Mouse (Mus musculus) macrophage (primary cell): ENCODE data around the gene Olfr969. TPM values are rescaled to one million over a fixed set of nuclear protein-coding genes. Genes with fewer than 3 reads are reported as not detected.
"Not testable (repeated sequence)": the region's sequence is repeated elsewhere in the genome, so short reads cannot be mapped to it uniquely, and the experiment has no call there.

Source experiments
- H3K27ac ChIP-seq: fragments of 350-480 bp; formaldehyde crosslinking; 2 replicates; pipeline ENCODE4 v1.9.0; 2021
- H3K36me3 ChIP-seq: fragments of 350-480 bp; formaldehyde crosslinking; 2 replicates; pipeline ENCODE4 v1.9.0; 2021; ENCODE audit errors: inconsistent target
- H3K4me3 ChIP-seq: fragments of 350-480 bp; formaldehyde crosslinking; 2 replicates; pipeline ENCODE4 v1.9.0; 2021; ENCODE audit errors: inconsistent target
- H3K79me2 ChIP-seq: fragments of 350-480 bp; formaldehyde crosslinking; 2 replicates; pipeline ENCODE4 v1.9.0; 2021; ENCODE audit errors: inconsistent target
- WGBS: methylation state at CpG from one replicate; pipeline ENCODE4 v1.1.7; 2026; ENCODE audit warnings: inconsistent platforms; ENCODE audit not compliant: missing documents; 5-methylcytosine and 5-hydroxymethylcytosine counted together
- polyA plus RNA-seq: library from polyadenylated mRNA; stranded (reverse); fragments of 250-400 nt; gene quantifications from 3 replicates; pipeline ENCODE4 v1.2.4, GENCODE M21; 2018; ENCODE audit warnings: inconsistent platforms
- total RNA-seq, 78 experiments: library from RNA; depleted of rRNA; stranded (reverse); fragments of 250-400 nt; gene quantifications; 1 replicate in 9 of 78; 2 replicates in 24 of 78; 3 replicates in 43 of 78; 4 replicates in 2 of 78; pipeline ENCODE4 v1.2.4; 2018; ENCODE audit warnings: inconsistent platforms in 56 of 78

The Olfr969 gene
- not detected for total RNA-seq (2018; cell fraction: chromatin; rRNA removed)
- total RNA-seq (2018; cell fraction: cytosol; rRNA removed), result not detected
- total RNA-seq (2018; cell fraction: nucleus; rRNA removed), result not detected
- polyA plus RNA-seq, result not detected in 3 replicates

DNA sequence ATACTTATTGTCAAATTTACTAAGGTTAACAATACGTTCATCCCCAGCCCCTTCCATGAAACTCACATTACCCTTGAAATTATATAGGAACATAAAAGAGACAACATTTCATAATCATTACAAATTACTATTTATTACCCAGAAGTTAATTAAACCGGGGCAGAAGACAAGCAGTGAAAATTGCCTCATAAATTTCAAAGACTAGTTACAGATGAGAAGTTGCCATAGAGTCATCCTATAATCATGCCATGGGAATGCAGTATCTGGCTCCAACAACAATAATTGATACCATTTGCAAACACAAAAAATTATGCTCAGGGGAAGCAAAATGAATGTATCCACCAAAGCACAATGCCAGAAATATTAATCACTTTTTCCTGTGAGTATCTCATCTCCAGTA is at the start of gene Olfr969:
Gene Olfr969 (plus strand): TSS at position 388 of the 400 bp plus-strand sequence.
- no peak within 1 kb of the TSS for H3K4me3 ChIP-seq
- no peak within 1 kb of the TSS for H3K27ac ChIP-seq
- WGBS, result 76% methylated on average over 2 of the region's 2 CpGs
- H3K79me2 ChIP-seq, result no peaks in the 10 kb centered on the region
- no peaks in the 10 kb centered on the region for H3K36me3 ChIP-seq

DNA sequence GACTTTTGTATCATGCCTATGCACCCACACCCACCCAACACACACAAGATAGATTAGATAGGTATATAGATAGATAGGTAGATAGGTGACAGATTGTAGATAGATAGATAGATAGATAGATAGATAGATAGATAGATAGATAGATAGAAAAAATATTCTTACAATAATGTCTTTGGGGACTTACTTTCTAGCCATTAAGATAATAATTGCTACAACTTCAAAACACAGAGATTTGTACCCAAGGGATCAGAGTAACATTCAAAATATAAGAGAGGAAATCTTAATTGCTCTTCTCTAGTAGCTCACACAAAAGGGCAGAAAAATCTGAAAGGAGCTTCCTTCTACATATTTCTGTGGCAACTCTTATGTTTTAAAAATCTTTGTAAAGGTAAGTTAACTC is 44.8 kb upstream of the Olfr969 start, which contains the start of gene Olfr967:
Gene Olfr967 (plus strand): TSS at position 301 of the 400 bp plus-strand sequence.
- Histone ChIP-seq H3K79me2 (no peaks in the 10 kb centered on the region), H3K36me3 (no peaks in the 10 kb centered on the region), H3K27ac (no peak within 1 kb of the TSS), H3K4me3 (no peak within 1 kb of the TSS)

DNA sequence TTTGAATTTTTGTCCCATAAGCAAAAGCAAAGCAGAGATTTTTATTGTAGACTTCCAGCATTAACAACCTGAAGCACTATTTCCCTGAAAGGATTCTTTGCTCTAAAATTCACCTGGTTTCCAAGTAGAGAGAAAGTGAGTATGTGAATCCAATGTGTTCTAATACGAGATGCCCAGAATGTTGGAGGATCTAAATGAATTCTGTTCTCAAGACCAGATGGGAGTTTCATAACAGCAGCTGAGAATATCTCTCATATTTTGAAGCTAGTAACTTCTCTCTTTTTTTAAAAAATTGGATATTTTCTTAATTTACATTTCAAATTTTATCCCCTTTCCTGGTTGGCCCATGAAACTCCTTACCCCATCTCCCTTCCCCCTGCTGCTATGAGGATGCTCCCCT is 44.3 kb upstream of the Olfr969 start:
- no peak overlapping the region for H3K4me3 ChIP-seq
- no peak overlapping the region for H3K27ac ChIP-seq
- H3K36me3 ChIP-seq, result no peaks in the 10 kb centered on the region
- WGBS, result 100% methylated on average over 1 of the region's 1 CpGs
- no peaks in the 10 kb centered on the region for H3K79me2 ChIP-seq

- 80% methylated on average over 1 of the region's 1 CpGs for WGBS
- Histone ChIP-seq H3K36me3 (no peaks in the 10 kb centered on the region), H3K27ac (no peak within 1 kb of the TSS), H3K4me3 (no peak within 1 kb of the TSS), H3K79me2 (no peaks in the 10 kb centered on the region)
Measured at GRCm38 (mm10) chr9:39783153-39783552, 7.6 kb upstream of the Olfr969 start, which contains the start of gene Olfr968. Gene Olfr968 (minus strand): TSS chr9:39783253.

DNA sequence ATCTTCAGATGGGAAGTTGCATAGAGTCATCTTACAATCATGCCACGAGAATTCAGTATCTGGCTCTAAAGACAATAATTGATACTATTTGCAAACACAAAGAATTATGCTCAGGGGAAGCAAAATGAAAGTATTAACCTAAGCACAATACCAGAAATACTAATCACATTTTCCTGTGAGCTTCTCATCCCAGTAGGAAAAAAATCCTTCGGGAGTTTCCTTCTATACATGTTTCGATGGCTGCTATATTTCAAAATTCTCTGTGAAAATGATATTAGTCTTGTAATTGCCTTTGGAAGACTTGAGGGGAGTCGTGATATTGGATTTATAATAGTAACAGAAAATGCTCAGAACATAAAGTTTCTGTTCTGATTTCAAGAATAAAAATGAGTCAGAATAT is 17.8 kb downstream of the Olfr969 start, which contains the start of gene Olfr970:
Gene Olfr970 (plus strand): TSS at position 301 of the 400 bp plus-strand sequence.
- no peak within 1 kb of the TSS for H3K4me3 ChIP-seq
- WGBS, result 78% methylated on average over 4 of the region's 4 CpGs
- H3K79me2 ChIP-seq, result no peaks in the 10 kb centered on the region
- H3K27ac ChIP-seq, result no peak within 1 kb of the TSS
- no peaks in the 10 kb centered on the region for H3K36me3 ChIP-seq

DNA sequence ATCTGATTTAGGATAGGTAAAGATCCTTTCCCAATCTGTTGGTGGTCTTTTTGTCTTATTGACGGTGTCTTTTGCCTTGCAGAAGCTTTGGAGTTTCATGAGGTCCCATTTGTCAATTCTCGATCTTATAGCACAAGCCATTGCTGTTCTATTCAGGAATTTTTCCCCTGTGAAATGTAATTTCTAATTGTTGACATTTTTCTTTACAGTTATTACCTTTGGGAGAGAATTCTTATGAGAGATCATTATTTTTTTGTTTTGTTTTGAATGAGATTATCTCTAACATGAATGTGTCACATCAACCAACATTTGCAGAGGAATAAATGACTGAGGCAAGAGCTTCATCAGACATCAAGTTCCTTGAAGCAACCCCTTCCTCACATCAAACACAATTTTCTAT is 45.8 kb downstream of the Olfr969 start, which contains the start of gene Olfr971:
Gene Olfr971 (plus strand): TSS at position 301 of the 400 bp plus-strand sequence.
- not testable (repeated sequence) for H3K36me3 ChIP-seq, H3K4me3 ChIP-seq, H3K79me2 ChIP-seq, H3K27ac ChIP-seq
- no CpG with 5 or more reads among the region's 2 CpGs for WGBS

Other genes starting within 250 kb of the Olfr969 start
- gene Olfr958, start 236.9 kb upstream of the Olfr969 start, polyA plus RNA-seq, result not detected in 3 replicates
- not detected in 3 replicates for gene Olfr959, start 215.4 kb upstream of the Olfr969 start, polyA plus RNA-seq
- gene AW551984, start 186.5 kb upstream of the Olfr969 start, polyA plus RNA-seq, result not detected in 3 replicates
- not detected in 3 replicates for gene Olfr148, start 180.3 kb upstream of the Olfr969 start, polyA plus RNA-seq
- not detected in 3 replicates for gene Olfr960, start 169.6 kb upstream of the Olfr969 start, polyA plus RNA-seq
- not detected in 3 replicates for gene Olfr961, start 145.9 kb upstream of the Olfr969 start, polyA plus RNA-seq
- not detected in 3 replicates for gene Olfr963, start 123.7 kb upstream of the Olfr969 start, polyA plus RNA-seq
- gene Olfr149, start 83.8 kb upstream of the Olfr969 start, polyA plus RNA-seq, result not detected in 3 replicates
- not detected in 3 replicates for gene Olfr965, start 79.6 kb upstream of the Olfr969 start, polyA plus RNA-seq
- gene Olfr150, start 60.0 kb upstream of the Olfr969 start, polyA plus RNA-seq, result not detected in 3 replicates
- gene Olfr967, start 44.7 kb upstream of the Olfr969 start, polyA plus RNA-seq, result not detected in 3 replicates
- not detected in 3 replicates for gene Olfr968, start 7.7 kb upstream of the Olfr969 start, polyA plus RNA-seq
- gene Olfr970, start 17.9 kb downstream of the Olfr969 start, polyA plus RNA-seq, result not detected in 3 replicates
- not detected in 3 replicates for gene Olfr971, start 45.9 kb downstream of the Olfr969 start, polyA plus RNA-seq
- gene Olfr972, start 75.5 kb downstream of the Olfr969 start, polyA plus RNA-seq, result not detected in 3 replicates
- not detected in 3 replicates for gene Olfr229, start 116.4 kb downstream of the Olfr969 start, polyA plus RNA-seq
- not detected in 3 replicates for gene Olfr974, start 146.6 kb downstream of the Olfr969 start, polyA plus RNA-seq
- not detected in 3 replicates for gene Olfr975, start 161.1 kb downstream of the Olfr969 start, polyA plus RNA-seq
- not detected in 3 replicates for gene Olfr976, start 170.2 kb downstream of the Olfr969 start, polyA plus RNA-seq
- not detected in 3 replicates for gene Olfr978, start 201.2 kb downstream of the Olfr969 start, polyA plus RNA-seq
- not detected in 3 replicates for gene Olfr979, start 212.5 kb downstream of the Olfr969 start, polyA plus RNA-seq
- gene Olfr980, start 218.6 kb downstream of the Olfr969 start, polyA plus RNA-seq, result not detected in 3 replicates
- gene Olfr981, start 230.5 kb downstream of the Olfr969 start, polyA plus RNA-seq, result not detected in 3 replicates